Mouse (Mus musculus): Measurements from ENCODE around the gene Gstp2.

Gene Gstp2

DNA sequence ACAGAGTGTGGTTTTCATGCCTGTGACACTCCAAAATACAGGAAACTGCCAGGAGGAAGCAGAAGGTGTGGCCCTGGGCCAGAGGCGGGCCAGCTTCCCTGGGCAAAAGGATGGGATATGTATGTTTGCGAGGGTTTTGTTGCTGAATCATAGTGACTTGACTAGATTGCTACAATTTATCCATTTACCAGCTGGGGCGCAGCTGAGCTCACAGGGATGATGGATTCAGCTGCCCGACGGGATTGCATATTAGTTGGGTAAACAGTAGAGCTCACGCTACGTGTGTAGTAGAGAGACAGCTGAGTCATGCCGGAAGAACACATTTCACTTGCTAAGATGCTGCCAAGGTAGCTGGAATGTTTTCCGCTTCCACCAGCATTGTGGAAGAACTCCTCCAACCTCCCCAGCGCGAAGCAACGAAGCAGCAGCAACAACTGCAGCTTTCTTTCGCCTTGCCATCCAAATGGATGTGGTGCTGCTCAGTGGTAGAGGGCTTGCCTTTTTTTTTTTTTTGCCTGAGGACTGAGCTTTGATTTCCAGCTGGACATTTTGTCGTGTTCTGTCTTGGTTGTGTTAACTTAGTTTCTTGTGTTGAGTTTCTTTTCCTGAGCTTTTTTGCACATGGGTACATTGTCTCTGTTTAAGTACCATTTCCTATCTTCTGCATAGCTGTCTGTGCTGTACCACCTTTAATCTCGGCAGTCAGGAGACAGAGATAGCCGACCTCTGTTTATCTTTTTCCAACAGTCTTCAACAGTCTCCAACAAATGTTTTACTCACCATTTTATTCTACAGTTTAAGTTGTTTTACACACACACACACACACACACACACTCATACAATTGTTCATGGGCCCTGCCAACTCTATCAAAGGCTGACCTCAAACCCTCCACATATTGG, at the start of gene Gstp2:
TSS of gene Gstp2 (minus strand) at position 58 of the 900 bp plus-strand sequence.
- DNase-seq (ENCODE audit: low spot score in 2 of 2), result peak; percentile 68 to 71

GRCm38 (mm10) chr19:4094774-4095303, 49.0 kb upstream of the Gstp2 start:
- DNase-seq (ENCODE audit: low spot score in 2 of 2), result peak in 1 of 2 experiments; percentile 3

GRCm38 (mm10) chr19:4094348-4094747, 48.5 kb upstream of the Gstp2 start:
- DNase-seq (ENCODE audit: low spot score in 2 of 2), result no peak

DNA sequence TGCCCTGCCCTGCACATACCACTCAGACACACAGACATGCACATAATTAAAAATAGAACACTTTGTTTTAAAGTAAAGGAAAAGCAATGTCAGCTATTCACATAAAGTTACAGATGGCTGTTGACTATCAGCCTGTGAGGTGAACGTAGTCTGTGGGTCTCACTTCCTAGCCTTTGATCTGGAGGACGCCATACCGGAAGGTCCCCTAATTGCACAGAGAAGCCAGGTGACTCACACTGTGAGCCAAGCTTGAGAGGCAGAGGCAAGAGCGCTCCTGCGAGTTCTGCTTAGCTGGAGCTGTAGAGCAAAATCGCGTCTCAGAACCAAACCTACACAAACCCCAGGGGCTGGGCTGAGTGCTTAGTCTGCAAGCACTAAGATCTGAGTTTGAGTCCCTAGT, 47.9 kb upstream of the Gstp2 start:
- DNase-seq (ENCODE audit: low spot score in 2 of 2), result no peak

DNA sequence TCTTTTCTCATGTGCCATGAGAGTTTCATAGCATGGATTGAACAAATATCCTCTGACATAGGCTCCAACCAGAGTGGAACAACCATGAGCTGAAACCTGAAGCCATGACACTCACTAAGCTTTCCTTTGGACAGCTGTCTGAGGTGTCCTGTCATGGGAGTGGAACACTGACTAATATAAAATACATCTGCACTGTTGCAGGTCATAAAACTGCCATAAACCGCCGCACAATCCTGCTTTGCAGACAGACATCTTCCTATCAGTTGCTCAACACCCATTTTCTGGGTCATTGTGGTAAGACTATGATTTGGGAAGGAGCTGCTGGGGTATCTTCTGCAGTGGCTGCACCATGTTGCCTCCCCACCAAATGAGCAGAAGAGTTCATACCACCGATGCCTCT, 46.9 kb upstream of the Gstp2 start:
- DNase-seq (ENCODE audit: low spot score in 2 of 2), result no peak

- DNase-seq (ENCODE audit: low spot score in 2 of 2), result no peak
Observed at GRCm38 (mm10) chr19:4091383-4091782, 45.6 kb upstream of the Gstp2 start.

- no peak for DNase-seq (ENCODE audit: low spot score in 2 of 2)
Observed at GRCm38 (mm10) chr19:4090446-4090845, 44.6 kb upstream of the Gstp2 start.

DNA sequence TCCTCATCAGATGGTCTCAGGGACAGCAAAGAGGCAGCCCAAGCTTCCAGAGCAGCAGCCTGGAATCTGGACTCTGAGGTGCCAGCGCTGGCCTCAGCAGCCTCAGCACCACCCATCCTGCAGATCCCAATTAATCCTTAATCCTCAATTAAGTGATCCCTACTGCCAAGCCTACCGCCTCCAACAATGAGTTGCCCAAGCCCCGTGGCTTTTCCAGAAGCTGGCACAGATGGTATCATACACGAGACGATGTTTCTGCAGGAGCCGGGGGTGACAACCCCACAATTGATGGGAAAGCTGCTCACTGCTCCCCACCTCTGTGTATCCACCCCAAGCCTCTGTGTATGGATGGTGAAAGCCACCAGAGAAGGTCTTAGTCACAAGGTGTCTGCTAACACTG, 43.3 kb upstream of the Gstp2 start:
- no peak for DNase-seq (ENCODE audit: low spot score in 2 of 2)

- DNase-seq (ENCODE audit: low spot score in 2 of 2), result no peak
Observed at GRCm38 (mm10) chr19:4088146-4088545, 42.3 kb upstream of the Gstp2 start.

DNA sequence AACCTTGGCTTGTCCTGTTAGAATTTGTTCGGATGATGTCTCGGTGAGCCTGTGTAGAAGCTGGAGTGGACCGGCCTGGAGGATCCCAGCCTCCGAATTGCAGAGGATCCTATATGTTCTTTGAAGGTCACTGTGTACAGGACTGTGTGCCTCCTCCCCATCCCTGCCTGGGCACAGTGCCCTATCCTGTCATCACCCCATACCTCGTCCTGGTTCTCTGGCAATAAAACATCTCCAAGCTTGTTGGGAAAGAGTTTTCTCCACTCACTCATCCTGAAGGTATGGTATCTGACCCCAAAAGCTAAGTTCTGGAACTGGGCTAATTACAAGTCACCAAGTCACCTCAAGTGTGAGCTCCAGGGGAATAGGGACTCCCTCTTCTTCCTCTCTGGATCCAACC, 41.3 kb upstream of the Gstp2 start:
- DNase-seq (ENCODE audit: low spot score in 2 of 2), result no peak

DNA sequence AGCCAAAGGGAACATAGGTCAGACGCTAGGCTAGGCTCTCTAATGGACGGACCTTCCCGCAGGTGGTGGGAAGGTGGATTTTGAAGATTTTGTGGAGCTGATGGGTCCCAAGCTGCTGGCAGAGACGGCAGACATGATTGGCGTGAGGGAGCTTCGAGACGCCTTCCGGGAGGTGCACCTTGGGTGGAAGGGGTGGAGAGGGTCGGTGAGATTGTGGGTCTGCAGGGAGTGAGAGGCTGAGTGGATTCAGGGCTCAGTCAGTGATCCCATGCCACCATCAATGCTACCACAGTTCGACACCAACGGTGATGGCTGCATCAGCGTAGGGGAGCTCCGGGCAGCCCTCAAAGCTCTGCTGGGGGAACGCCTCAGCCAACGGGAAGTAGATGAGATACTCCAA, 40.3 kb upstream of the Gstp2 start:
- DNase-seq (ENCODE audit: low spot score in 2 of 2), result no peak

- no peak for DNase-seq (ENCODE audit: low spot score in 2 of 2)
Observed at GRCm38 (mm10) chr19:4084984-4085383, 39.2 kb upstream of the Gstp2 start.

DNA sequence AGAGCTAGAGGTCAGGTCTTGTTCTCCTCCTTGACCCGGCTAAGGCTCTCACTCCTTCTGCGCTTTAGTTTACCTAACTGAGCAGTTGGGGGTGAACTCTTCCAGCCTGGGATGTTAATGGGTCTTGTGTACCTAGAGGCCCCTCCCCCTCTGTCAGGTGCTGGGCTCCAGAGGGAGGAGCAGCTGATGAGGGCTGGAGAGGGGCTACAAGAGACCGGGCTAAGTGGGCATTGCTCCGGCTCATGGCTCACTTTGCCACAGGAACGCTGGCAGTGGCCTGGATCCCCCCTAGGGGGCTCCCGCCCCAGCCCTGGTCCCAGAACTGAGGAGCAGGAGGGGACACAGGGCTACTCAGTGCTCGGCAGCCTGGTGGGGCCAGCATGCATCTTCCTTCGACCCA, 38.0 kb upstream of the Gstp2 start:
- DNase-seq (ENCODE audit: low spot score in 2 of 2), result no peak

DNA sequence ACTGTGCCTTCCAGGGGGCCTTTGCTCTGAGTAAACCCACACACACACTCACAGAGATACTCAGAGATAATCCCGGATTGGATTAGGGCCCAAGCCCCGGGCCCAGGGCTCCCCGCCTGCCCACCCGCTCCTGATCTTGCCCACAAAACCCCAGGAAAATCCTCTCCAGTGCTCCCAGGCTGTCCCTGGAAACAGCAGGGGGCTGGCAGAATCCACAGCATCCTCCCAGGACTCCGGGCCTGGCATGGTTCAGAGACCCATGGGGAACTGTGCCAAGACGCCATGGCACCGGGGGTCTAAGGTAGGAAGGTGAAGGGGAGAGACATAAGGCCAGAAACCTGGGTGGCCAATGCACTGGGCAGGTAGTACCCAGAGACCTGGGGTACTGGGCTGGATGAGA, 37.5 kb upstream of the Gstp2 start:
- no peak for DNase-seq (ENCODE audit: low spot score in 2 of 2)

GRCm38 (mm10) chr19:4082219-4082965, 36.6 kb upstream of the Gstp2 start:
- DNase-seq (ENCODE audit: low spot score in 2 of 2), result no peak

- no peak for DNase-seq (ENCODE audit: low spot score in 2 of 2)
Observed at GRCm38 (mm10) chr19:4081394-4081793, 35.6 kb upstream of the Gstp2 start, which contains the start of gene Cabp2. TSS of gene Cabp2 (plus strand) at chr19:4081578.

GRCm38 (mm10) chr19:4080511-4081009, 34.7 kb upstream of the Gstp2 start:
- DNase-seq (ENCODE audit: low spot score in 2 of 2), result no peak

DNA sequence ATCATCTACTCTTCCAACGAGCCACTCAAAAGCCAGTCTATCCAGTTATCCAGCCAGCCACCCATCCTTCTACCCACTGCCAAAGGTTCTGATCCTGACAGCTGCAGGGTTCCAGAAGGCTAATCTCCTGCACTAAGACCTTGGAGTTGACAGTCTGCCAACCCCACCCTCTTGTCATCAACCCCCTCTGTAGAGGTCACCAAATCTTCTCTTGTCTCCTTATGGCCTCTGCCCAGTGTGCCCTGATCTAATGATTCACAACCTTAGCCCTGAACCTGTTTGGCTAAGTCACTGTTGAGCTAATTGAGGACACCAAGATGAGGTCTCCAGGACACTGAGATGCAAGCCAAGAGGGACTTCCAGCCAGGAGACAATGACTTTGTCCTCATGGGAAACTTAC, 33.8 kb upstream of the Gstp2 start:
- DNase-seq (ENCODE audit: low spot score in 2 of 2), result no peak

- no peak for DNase-seq (ENCODE audit: low spot score in 2 of 2)
Observed at GRCm38 (mm10) chr19:4075531-4075930, 29.7 kb upstream of the Gstp2 start.

DNA sequence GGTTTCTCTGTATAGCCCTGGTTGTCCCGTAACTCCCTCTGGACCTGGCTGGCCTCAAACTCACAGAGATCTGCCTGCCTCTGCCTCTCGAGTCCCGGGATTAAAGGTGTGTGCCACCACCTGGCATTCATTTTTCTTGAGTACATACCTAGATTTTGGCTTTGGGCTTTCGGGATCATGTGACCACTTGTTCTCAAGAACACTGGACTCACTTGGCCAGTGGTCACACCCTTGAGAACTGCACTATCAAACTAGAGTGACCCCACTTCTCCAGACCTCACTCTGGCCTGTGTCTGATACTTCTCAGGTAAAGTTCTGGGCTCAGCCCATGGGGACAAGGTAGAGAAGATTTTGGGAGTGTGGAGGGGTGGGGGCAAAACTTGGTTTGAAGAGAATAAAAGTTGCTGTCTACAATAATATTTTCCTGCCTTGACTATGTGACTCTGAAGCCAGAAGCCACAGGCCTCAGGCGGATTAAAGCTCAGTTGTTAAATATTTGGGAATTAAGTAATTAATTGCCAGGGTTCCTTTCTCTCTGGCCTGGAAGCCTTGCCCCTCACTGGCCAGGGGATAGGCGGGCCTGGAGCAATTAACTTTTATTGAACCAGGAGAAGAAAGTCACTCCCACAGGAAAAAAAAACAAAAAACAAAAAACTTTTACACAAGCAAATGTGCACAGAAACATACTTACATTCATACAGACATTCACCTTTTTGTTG, 27.0 kb upstream of the Gstp2 start:
- DNase-seq (ENCODE audit: low spot score in 2 of 2), result no peak

DNA sequence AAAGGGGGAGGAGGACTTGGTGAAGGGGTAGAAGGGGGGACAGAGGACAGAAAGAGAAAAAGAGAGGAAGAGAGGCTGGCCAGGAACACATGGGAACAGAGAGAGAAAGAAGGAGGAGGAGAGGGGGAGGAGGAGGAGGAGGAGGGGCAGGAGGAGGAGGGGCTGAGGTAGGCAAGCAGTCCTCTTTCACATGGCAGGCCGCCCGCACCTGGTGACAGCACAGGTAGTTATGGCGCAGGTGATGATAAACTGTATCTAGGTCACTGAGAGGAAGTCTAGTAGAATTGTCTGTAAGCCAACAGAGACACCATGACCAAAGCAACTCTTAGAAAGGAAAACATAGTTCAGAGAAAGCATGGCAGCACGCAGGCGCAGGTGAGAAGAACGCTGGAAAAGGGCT, 25.6 kb upstream of the Gstp2 start:
- DNase-seq (ENCODE audit: low spot score in 2 of 2), result no peak

DNA sequence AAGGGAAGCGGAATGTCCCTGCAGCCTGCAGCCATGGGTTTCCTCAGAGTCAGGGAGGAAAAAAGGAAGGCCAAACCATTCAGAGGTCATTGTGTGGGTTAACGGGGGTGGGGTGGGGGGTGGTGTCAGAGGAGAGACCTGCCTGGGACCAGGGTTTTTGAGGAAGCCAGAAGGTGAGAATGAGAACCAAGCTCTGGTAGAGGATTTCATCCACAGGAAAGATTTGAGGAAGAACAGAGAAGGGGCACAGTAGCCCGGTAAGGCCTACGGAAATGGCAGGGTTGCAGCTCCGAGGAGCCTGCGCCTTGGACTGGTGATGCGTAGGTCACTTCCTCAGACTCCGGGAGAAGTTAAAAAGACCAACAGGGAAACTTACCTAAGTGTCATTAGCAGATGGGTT, 24.9 kb upstream of the Gstp2 start:
- DNase-seq (ENCODE audit: low spot score in 2 of 2), result no peak

Data from frontal cortex, postnatal 14 days (tissue).